In the genomic region with DNA sequence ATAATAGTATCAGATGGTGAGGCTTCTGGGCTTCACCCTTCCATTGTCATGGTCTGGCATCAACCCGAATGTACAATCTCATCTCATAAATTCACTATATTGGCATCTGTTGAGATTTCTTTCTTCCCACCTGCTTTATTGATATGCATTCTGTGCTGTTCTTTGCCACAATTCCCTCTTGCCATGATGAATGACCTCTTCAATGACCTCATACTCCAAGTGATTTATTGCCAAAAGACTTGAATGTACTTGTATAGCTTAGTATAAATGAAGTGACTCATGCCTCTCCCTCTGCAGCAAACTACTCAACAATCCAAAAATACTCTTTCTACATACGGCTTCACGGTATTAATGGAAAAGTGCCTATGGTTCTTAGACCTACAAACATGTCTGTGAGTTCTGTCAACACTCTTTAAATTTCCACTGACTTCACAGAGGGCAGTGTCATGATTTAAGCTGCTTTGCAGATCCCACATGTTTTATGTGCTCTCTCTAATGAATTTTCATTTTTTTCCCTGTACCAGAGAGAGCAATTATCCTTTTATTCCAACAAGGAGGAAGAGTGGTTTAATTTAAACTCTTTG, we compare ENCODE assay signal across 22 mouse cellular contexts.
A peak's percentile ranks its signal among the peaks of the same experiment; 100 is the strongest.
DNase-seq lines count a peak whose midpoint lies in the region; ATAC-seq and TF ChIP-seq lines count a peak whose summit lies in the region.
"Had no signal": no experiment of that assay in that cellular context is flagged by ENCODE, and none has a peak within 500 bp of the region (broad histone marks: within the 10 kb centered on the region; RNA-seq: fewer than 3 reads in every experiment).

No protein-coding gene starts in this region.

- TF ChIP-seq CTCF in brain, embryonic 14.5 days (IDR thresholded peaks at IDR 0.05; ENCODE audit: borderline replicate concordance, extremely low read depth, insufficient read depth, insufficient read length): no peak

- 38% methylated on average over 3 of the region's 3 CpGs for WGBS in limb, embryonic 11.5 days
- 35% methylated on average over 3 of the region's 3 CpGs for WGBS in limb, embryonic 10.5 days

- no peak for TF ChIP-seq POLR2A in brain, embryonic 14.5 days (IDR thresholded peaks at IDR 0.05; ENCODE audit: borderline replicate concordance, extremely low read depth, insufficient read depth, insufficient read length, poor library complexity, severe bottlenecking)

- no peak overlapping the region for H3K9ac ChIP-seq in limb, embryonic 11.5 days (ENCODE audit: low read length)
- H3K9ac ChIP-seq: forebrain, embryonic 13.5 days; forebrain, postnatal 0 days; heart, embryonic 15.5 days; hindbrain, embryonic 13.5 days had no signal

- intact Hi-C loops in left cerebral cortex, postnatal 25 days (cut with DNase I): no loop called here

- no peak overlapping the region for H3K27ac ChIP-seq in limb, embryonic 11.5 days (replicated peaks; ENCODE audit: low read depth, low read length)
- H3K27ac ChIP-seq in limb, embryonic 10.5 days: no peak overlapping the region
- H3K27ac ChIP-seq: embryonic facial prominence, embryonic 10.5 days; forebrain, embryonic 13.5 days; heart, adult 2 months; heart, embryonic 15.5 days; hindbrain, embryonic 13.5 days; hindbrain, postnatal 0 days had no signal

- H3K4me1 ChIP-seq in limb, embryonic 11.5 days (ENCODE audit: control insufficient read depth, insufficient read depth, low read length): no peaks in the 10 kb centered on the region
- H3K4me1 ChIP-seq in limb, embryonic 10.5 days: no peaks in the 10 kb centered on the region
- H3K4me1 ChIP-seq: embryonic facial prominence, embryonic 10.5 days; forebrain, embryonic 13.5 days; heart, embryonic 15.5 days; hindbrain, embryonic 13.5 days had no signal

- no peak overlapping the region for H3K4me2 ChIP-seq in limb, embryonic 11.5 days (ENCODE audit: low read depth, severe bottlenecking)
- H3K4me2 ChIP-seq: forebrain, embryonic 13.5 days; heart, embryonic 11.5 days; heart, embryonic 15.5 days; hindbrain, embryonic 13.5 days had no signal

- H3K27me3 ChIP-seq in limb, embryonic 11.5 days (ENCODE audit: control insufficient read depth, insufficient read depth, low read length): no peaks in the 10 kb centered on the region
- H3K27me3 ChIP-seq in limb, embryonic 10.5 days (ENCODE audit: low read depth, poor library complexity, severe bottlenecking): no peaks in the 10 kb centered on the region
- H3K27me3 ChIP-seq: forebrain, embryonic 13.5 days; heart, embryonic 15.5 days; hindbrain, embryonic 13.5 days had no signal

- no peak overlapping the region for H3K4me3 ChIP-seq in limb, embryonic 11.5 days (ENCODE audit: low read depth, low read length)
- H3K4me3 ChIP-seq in limb, embryonic 10.5 days: no peak overlapping the region
- H3K4me3 ChIP-seq: embryonic facial prominence, embryonic 10.5 days; forebrain, embryonic 13.5 days; heart, adult 2 months; heart, embryonic 15.5 days; hindbrain, embryonic 13.5 days had no signal

- ATAC-seq in limb, embryonic 11.5 days (ENCODE audit: insufficient number of reproducible peaks, low FRiP score, low TSS enrichment, low read depth): peak; percentile 68; the same call in 1 of the 2 replicates
- ATAC-seq: forebrain, embryonic 13.5 days; forebrain, postnatal 0 days; hindbrain, postnatal 0 days; intestine, embryonic 16.5 days had no signal

- H3K9me3 ChIP-seq in limb, embryonic 11.5 days (ENCODE audit: control insufficient read depth, low read length): no peaks in the 10 kb centered on the region
- no peaks in the 10 kb centered on the region for H3K9me3 ChIP-seq in limb, embryonic 10.5 days (replicated peaks)
- H3K9me3 ChIP-seq: embryonic facial prominence, embryonic 10.5 days; forebrain, embryonic 13.5 days; heart, embryonic 15.5 days; hindbrain, embryonic 13.5 days had no signal

- H3K36me3 ChIP-seq in limb, embryonic 11.5 days (ENCODE audit: control insufficient read depth, insufficient read depth, low read length): no peaks in the 10 kb centered on the region
- H3K36me3 ChIP-seq in limb, embryonic 10.5 days: no peaks in the 10 kb centered on the region
- H3K36me3 ChIP-seq: embryonic facial prominence, embryonic 10.5 days; heart, embryonic 15.5 days; hindbrain, embryonic 13.5 days had no signal

- no peak for DNase-seq in limb, embryonic 11.5 days (ENCODE audit: low spot score)
- DNase-seq in limb, embryonic 10.5 days (ENCODE audit: low spot score): no peak
- peak; percentile 8 for DNase-seq in brain, embryonic 14.5 days (ENCODE audit: low read depth)
- peak; percentile 60 for DNase-seq in hindlimb bud, embryonic 11.5 days (ENCODE audit: extremely low spot score, low read depth, low spot score)
- no peak for DNase-seq in ovary, postnatal 10 days (ENCODE audit: low spot score)
- no peak for DNase-seq in left cerebral cortex, postnatal 25 days (ENCODE audit: low spot score in 2 of 2)
- DNase-seq in layer of hippocampus, adult 8-10 months (ENCODE audit: low spot score in 2 of 2): no peak
- DNase-seq: adrenal gland, adult 8-10 months; cerebellum, adult 18-20 months; cerebellum, adult 9-11 months; cerebellum, postnatal 36 days; forebrain, postnatal 0 days; gastrocnemius, postnatal 14 days; heart, adult 2 months; heart, postnatal 14 days had no signal

Comparison
In these comparisons a context has a peak if more than half of its experiments do, and no peak if none do; other contexts are left out.
1. DNase-seq: peak in brain, embryonic 14.5 days (single experiment) and hindlimb bud, embryonic 11.5 days (single experiment); none in limb, embryonic 11.5 days (single experiment), limb, embryonic 10.5 days (single experiment), ovary, postnatal 10 days (single experiment), left cerebral cortex, postnatal 25 days (0 of 2) and layer of hippocampus, adult 8-10 months (0 of 2).